Mouse (Mus musculus) frontal cortex, postnatal 36 days (tissue): ENCODE measurements around the gene Nxf3.

Experiments
- DNase-seq, 2 experiments: peaks; one replicate each; pipeline ENCODE4 v3.0.0; 2022; ENCODE audit warnings: low spot score in 2 of 2

Gene Nxf3

DNA sequence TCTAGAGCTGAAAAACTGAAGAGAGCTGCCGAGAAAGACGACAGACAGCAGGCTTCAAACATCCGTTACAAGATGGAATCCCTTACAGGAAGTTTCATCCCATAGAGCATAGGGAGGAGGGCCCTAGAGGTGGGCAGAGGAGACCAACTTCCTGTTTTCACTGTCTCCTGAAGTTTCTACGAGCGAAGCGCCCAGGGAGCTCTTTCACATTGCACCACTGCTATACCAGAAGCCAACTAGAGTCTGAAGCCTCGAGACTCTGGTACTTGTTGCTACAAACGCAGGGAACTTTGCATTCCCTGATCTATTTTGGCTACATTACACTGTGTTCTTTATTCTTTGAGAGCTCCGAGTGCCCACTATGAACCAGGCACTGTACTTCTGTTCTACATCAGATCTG is at the start of gene Nxf3:
Gene Nxf3, minus strand, starts transcription at position 101 of the 400 bp plus-strand sequence.
- no peak for DNase-seq

DNA sequence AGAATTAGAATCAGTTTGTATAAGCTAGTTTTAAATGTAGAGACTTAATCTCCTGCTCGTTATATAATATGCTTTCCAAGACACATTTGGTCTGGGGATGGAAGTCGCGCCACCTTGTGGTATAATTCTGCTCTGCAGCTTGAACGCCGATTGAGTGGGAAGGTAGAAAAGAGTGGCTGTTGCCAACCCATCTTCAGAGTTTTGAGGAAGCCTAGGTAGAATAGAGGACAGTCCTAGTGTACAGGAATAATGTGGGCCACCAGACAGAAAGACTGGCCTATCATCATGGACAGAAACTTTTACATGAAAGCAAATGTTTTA is 42.6 kb upstream of the Nxf3 start:
- peak; percentile 34 to 59 for DNase-seq

DNA sequence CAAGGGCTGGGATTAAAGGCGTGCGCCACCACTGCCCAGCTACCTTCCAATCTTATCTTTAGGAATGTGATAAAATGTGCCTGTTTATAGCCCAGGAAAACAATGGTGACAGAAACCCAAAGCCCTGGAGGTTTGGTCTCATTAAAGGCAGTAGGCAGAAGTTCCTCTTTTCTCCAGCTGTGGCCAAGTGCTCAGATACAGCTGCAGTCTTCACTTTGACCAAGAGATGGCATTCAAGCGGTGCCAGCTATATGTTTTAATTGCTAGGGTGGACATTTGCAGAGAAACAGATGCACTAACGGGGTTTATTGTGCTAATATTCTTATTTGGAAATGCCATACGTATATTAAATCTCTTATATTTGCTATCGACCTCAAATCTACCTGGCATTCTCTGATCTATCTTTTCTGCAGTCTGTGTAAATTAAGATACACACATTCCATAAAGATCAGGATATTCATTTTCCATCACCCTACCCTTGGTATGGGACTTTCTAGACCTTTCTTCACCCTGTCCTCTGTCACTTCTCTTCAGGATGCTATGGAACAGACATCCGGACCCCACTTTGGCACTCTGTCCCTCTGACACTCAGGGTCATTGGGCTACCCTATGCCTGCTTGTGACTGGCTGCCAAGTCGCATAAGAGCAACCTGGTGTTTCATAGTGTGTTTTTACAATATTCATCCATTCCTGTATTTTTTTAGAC is 42.1 kb upstream of the Nxf3 start:
- DNase-seq: no peak

DNA sequence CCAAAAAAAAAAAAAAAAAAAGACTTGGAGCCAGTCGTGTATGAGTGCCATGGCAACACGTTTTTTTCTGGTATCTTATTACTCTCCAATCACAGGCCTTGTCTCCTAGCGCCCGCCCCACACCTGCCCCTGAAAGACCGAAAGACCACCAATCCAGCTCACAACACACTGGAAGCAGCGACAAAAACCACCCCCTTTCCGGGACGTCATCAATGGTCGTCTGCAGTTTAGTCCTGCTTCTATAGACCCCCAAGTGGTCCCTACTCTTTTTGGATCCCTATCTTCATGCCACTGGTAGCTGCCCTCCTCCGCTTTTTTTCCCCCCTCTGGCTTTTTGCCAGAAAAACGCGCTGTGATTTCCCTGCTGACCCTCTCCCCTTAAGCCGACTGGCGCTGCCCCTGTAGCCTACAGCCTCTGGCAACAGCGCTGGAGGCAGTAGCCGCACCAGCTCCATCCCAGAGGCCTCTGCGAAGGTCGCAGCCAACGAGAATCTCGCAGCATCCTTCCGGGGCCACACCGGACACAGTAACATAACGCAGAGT is 30.4 kb upstream of the Nxf3 start:
- DNase-seq: peak; percentile 62 to 80

DNA sequence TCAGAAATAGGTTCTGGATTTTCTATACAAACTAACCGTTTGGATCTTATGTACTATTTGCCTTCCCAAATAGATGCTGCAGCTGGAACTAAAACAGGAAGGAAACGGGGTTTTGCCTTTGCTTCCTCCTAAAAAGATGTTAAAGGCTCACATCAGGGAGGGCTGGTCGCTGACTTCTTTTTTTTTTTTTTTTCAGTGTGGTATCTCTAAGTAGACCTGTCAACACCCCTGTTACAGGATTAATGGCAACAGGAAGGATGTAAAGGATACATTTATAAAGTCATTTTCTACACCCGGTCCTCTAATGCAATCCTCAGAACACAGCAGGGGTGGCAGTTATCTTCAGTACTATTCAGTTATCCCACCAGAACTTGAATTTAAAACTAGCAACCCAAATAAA is 30.0 kb upstream of the Nxf3 start:
- DNase-seq: no peak

DNA sequence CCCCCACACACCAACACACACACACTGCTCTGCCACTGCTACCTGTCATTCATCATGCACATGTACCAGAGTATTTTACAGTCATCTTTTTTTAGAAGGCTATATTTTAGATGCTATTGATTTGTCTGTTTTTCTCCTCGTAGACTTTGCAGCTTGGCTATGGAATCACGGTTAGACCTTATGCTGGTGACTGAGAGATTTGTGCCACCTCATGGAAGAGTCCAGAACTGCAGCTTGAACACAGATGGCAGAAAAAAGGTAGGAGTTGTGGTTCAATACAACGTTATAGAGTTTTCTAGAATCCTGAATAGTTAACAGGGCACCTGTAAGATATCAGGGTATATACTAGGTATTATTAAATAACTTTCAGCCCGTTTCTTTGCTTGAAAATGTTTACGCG is 22.9 kb upstream of the Nxf3 start:
- peak; percentile 45 to 73 for DNase-seq

DNA sequence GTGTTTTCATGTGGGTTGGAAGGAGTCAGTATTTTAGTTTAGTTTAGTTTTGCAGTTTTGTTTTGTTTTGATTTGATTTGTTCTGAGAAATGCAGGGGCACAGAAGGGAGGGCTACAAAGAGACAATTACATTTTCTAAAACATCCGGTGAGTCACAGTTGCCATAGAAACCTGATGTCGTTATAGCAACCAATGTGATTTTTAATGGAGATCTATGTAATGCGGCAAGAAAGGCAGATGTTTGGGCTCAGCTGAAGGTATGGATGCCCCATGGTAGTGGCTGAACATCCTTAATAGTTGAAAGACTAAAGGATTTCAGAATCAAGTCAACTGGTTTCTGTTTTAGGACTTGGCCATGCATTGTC is 19.7 kb upstream of the Nxf3 start:
- no peak for DNase-seq

DNA sequence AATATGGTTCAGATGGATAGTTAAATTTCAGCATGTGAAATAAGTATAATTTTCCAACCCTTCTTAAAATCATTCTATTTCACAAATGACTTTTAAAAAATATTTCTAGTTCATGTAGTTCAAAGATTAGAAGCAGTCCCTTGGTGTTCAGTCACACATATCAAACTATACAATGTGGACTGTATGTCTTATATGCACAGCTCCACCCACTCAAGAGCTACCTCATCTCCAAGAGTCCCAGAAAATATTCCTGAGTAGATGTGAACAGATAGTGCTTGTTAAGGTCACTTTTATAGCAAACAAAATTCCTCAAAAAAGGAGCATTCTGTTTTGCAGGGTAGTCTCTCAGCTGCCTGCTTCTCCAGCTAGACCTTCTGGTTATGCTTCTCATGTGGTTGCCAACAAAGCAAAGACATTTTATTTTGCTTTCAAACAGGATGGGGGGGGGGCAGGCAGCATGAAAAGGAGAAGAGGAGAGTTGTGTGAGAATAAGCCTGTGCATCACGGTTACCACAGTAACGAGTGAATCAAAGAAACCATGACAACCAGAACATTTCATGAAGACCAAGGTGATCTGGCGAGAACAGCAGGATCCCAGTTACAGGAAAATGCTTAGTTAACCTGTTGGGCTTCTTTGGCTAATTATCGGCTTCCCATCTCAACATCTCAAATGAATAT is 19.1 kb upstream of the Nxf3 start:
- peak in 1 of 2 experiments; percentile 16 for DNase-seq

DNA sequence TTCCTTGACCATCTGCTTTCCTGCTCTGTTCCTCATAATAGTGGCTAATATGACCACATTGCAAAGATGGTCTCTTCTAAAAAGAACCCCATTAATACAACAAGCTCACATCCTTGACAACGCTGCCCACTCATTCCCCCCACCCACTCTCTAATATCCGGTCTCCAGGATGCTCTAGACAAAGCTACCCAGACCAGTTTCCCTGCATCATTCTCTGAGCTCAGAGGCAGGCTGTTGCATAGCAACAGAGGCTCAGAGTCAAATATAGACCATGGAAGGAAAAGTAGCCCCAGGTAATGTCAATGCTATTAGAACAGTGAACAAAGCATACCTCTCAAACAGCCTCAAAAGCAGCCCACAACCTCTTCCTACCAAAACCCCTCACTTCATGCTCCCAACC is 9.4 kb upstream of the Nxf3 start:
- peak in 1 of 2 experiments; percentile 26 for DNase-seq

DNA sequence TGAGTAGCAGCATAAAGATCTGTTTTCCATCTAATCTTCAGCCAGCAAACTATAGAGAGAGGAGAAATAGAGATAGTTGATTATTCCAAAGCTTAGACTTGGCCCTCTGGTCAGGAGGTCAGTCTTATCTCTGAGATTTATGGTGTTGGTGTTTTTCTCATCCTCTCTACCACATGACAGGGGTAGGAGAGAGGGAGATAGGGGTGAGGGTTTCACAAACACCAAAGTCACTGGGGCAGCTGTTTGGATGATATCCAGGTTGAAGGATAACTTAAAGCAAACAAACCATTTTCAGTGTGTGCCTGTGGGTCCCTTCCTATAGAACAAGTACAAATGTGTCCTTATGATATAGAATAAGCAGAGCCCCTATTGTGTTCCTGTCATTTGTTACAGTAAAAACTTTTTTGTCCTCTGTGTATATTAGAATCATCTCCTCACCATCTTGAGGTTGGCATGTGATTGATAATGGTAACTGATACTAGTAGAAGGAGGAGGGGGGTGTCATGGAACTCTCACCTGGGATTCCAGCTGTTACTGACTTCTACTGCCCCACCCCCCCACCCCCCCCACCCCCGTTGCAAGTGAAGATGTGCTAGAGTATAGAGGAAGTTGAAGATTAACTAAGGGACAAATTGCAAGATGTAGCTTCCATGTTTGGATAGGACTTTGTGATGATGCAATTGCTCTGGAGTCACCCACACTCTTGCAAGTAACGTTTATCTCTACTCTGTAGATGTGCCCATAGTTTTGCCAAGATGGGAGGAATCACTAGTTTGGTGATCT is 7.6 kb upstream of the Nxf3 start:
- no peak for DNase-seq

DNA sequence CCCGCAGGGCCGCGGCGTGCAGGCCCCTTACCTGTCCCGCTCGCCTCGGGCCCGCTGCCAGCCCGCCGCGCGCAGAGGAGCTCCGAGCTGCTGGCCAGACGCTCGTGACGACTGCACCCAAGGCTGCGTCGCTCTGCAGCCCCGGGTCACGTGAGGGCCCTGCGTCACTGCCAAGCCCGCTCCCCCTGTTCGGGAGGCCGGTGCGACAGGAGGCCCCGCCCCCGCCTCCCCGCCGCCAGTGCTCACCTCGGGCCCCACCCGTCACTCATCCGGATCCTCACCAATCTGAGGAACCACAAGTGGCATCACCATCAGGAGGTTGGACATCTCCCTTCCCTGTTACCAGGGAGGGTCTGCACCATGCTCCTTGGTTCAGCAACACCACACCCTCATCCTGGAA is 17.0 kb downstream of the Nxf3 start, which contains the start of gene Bex2:
Gene Bex2, minus strand, starts transcription at position 217 of the 400 bp plus-strand sequence.
- peak; percentile 6 to 33 for DNase-seq

DNA sequence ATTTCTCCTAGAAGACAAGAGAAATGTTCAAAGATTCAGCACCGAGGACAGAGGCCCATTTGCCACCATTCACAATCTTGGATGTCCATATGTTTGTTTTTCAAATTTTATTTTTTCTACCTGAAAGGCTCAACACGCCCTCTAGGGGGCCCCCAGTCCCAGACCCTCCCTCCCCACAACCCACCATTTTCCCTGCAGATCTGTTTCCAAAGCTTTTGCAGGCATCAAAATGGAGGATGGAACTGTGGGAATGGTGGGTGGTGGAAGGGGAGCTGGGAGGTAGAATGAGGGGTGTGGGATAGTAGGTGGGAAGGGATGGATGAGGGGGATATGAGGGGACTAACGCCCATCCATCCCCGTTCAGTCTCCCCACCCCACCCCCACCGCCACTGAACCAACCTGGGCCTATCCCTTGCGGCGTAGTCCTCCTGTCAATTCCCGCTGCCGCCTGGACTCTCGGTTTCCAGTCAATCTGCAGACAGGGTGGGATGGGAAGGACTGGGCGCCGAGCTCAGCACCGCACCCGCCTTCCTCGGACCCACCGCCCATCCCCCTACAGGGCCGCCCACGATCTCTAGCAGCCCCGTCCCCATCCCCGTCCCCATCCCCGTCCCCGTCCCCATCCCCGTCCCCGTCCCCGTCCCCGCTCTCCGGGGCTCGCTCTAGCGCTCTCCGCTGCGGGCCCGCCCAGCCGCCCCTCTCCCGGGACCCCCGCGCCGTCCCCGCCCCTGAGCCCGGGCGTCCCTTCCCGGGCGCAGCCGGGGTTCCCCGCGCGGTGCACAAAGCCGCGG is 17.7 kb downstream of the Nxf3 start:
- peak; percentile 9 to 11 for DNase-seq

DNA sequence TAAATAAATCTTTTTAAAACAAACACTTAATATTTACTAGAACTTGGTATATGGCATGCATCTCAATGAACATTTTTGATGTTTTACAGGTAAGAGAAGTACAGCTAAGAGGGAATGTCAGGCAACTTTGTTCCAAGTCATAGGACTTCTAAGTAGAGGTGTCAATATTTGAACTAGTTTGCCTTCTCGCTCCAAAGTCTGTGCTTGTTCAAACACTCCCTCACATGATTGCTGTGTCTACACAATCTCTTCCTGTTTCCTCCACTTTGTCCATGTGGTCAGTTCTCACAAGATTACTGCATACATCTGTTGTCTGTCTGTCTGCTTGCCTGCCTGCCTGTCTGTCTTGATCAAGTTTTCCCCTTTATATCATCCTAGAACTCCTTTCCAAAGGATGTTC is 24.4 kb downstream of the Nxf3 start:
- DNase-seq: no peak

DNA sequence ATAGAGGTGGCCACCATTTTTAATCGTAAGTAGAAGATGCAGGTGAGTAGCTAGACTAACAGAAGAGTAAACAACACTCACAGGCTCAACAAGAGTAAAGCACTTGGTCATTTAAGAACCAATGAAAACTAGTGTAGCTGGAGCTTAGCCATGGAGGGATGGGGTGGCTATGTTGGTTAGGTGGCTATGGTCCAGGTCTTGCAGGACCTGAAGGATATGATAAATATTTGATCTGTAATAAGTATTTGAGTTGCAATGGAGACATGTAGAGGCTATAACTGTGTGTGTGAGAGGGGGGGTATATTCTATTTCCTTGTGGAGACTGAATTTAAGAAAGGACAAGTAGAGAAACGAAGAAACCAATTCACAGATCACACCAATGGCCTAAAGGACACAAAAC is 33.8 kb downstream of the Nxf3 start:
- DNase-seq: no peak

DNA sequence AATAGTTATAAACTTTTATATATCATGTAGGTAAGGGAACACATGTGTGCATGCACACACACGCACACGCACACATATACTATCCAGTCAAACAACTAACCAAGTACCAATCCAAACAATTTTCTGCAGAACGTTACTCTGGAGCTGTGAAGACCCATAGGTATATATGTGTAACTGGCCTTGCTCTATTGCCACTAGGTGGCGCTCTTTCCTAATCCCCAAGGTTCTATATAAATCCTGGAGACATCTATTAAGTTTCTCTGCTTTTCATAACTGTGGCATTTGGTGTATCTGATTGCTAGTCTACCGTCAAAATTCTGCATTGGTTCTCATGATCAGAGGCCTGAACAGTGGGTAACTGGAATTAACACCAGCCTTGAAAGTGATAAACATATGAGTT is 37.5 kb downstream of the Nxf3 start:
- peak; percentile 48 to 74 for DNase-seq

DNA sequence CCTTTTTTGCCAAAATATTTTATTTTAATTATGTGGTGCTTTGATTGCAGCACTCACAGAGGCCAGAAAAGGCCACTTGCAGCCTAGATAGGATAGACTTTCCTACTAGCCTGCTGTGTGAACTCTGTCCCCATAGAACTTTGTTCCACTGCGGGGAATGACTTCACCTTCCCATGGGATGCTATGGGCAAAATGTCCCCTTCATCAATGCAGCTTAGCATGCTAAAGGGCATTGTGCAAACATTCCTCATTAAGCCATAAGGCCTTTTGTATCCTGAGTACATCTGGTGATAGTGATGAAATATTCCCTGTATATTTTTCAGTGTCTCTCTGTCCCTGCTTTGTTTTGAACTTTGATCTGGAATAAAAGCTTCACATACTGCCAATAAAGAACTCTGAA is 41.3 kb downstream of the Nxf3 start:
- no peak for DNase-seq

DNA sequence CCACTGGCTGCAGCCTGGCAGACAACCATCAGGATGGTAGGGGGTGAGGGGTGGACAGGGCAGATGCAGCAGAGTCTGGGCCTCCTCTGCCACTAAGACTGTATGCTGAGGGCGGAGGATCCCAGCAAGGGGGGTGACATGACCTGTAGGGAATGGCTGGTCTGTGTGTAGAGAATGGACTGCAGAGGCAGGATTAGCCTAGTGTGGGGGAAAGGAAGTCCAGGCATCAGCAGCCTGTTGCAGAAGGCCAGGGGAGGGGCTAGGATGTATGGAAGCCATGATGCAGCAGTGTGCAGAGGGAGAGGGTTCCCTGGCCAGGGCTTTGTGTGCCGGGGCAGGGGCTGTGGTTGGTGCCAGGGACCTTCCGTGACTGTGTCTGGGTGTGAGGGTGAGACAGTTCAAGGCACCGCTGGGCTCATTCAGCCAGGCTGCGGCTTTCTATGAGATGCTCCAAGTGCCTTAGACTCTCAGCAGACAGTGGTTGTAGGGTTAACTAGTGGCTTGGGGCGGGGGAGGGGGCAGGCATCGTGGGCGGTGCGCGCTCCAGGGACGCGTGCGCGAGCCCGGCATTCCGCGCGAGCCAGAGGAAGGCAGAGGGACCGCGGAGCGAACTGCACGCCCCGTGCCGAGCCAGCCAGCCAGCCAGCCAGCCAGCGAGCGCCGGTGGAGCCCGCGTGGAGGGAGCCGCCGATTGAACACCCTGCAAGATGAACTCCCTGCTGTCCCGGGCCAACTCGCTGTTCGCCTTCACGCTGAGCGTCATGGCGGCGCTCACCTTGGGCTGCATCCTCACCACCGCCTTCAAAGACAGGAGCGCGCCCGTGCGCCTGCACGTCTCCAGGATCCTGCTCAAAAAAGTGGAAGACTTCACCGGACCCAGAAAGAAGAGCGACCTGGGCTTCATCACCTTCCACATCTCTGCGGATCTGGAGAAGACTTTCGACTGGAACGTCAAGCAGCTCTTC is 52.0 kb downstream of the Nxf3 start, which contains the start of gene Arxes1:
Gene Arxes1, plus strand, starts transcription at position 569 of the 965 bp plus-strand sequence.
- DNase-seq: peak; percentile 23 to 30

DNA sequence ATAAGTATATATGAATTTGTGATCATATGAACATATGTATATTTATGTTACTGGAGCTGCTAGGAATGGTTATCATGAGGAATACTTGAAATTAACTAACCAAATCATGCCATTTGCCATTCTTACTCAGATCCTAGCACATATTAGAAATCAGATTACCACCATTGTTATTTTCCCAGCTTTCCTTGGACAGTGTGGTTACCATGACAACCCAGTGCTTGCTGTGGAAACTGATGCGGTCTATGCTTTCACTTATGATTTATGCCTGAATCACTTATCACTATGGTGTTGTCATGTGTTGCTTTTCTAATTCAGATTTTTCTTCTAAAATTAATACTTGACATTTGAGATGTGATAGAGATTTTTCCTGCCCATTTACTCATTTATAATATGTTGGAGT is 54.7 kb downstream of the Nxf3 start:
- no peak for DNase-seq
